Mouse (Mus musculus) lung, adult 2 months (tissue): Measurements from ENCODE around the gene Gm9125.
"Not testable (repeated sequence)": the region's sequence is repeated elsewhere in the genome, so short reads cannot be mapped to it uniquely, and the experiment has no call there.

Experiments
- CTCF ChIP-seq: fragments of 200-500 bp; IDR thresholded peaks from 2 replicates; pipeline ENCODE4 v1.5.1; 2011; ENCODE audit warnings: mild to moderate bottlenecking, low read length, control low read depth; ENCODE audit not compliant: insufficient read depth
- POLR2A ChIP-seq: fragments of 200-500 bp; IDR thresholded peaks from 2 replicates; pipeline ENCODE4 v1.6.1; 2011; ENCODE audit warnings: low read depth, mild to moderate bottlenecking, control low read depth, low read length, borderline replicate concordance; ENCODE audit errors: extremely low read depth

DNA sequence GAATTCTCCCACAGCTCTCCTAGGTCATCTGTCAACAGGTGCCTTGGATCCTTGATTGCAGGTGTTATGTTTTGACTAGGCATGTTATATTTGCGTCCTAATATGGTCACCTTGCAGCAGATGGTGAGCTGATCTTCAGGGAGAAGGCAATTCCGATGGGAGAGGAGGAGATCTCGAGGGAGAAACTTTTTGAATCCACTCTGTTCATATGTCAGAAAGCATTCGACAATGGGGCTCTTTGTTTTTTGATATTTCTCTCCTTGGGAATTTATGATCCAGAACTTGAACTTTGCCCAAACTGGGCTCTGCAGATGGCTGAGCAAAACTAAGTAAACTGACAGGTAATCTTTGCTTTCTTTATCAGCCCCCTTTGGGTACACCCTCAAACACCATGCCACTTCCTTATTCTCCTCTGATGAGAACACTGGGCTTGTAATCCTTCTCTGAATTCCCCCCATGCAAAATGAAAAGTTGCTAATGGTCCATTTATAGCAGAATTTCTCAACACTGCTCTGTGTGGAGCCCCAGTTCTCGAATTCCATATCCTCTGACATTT is 5.0 kb downstream of the Gm9125 start:
- TF ChIP-seq CTCF, POLR2A: not testable (repeated sequence)
